Mouse (Mus musculus) heart, postnatal 0 days (tissue): Measurements from ENCODE around the gene Slpi.

Experiments
- CTCF ChIP-seq: IDR thresholded peaks from 2 replicates; pipeline ENCODE4 v1.5.1; 2016; ENCODE audit warnings: antibody characterized with exemption, control low read depth, low read depth
- EP300 ChIP-seq: IDR thresholded peaks from 2 replicates; pipeline ENCODE4 v1.6.1; 2016; ENCODE audit warnings: antibody characterized with exemption, low read depth

DNA sequence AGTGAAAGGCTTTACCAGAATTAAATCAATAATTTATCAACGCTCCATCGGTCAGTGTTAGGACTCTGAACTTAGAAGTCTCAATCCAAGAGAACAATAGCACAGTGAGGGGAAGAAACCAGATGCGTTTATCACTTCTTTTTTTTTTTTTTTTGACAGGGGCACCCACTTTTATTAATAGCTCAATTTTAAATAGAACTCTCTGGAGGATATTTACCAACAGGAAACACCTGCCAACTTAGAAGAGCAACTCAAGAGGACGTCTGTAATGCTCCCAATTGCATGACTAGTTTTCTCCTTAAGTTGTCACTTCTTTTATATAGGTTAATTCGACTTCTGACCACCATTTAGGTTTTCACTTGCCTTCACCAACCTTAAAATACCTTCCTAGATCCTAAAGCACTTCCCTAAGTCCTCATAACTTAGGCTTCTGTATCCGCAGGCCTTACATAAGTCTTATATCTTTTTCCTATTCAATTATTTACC, 20.2 kb downstream of the Slpi start:
- TF ChIP-seq EP300 (no peak), CTCF (no peak)
